Mouse (Mus musculus): ENCODE measurements around the gene Ehhadh. TPM values are rescaled to one million over a fixed set of nuclear protein-coding genes. Genes with fewer than 3 reads are reported as not detected.

Ehhadh gene
- total and polyA plus RNA-seq, 3 experiments = 0.93 to 2.9 (median 1.1) TPM

DNA sequence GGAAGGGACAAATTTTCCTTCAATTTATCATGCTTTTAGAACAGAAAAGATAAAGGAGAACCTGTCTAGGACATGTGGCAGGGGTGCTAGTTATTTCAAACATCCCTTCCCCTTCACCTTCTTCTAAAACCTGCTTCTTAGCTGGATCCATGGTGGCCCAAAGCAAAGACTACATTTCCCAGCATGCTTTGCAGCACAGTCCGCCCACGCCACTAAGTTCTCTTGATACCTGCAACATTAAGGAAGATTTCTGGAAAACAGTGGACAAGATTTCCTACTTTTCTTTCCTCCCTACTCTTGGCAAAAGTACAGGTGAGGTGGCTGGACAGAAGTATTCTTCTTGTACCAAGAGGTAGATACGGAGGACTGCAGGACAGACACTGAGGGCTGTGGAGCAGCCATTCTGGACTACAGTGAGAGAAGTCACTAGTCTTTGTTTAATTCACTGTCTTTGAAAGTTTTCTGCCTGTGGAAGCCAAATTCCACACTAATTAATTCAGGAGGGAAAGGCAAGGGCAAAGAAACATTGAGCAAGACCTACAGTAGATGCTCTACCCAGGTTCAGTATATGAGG is 9.2 kb downstream of the Ehhadh start:
- DNase-seq (ENCODE audit: extremely low read depth) = peak; percentile 35
- no peak overlapping the region for H3K4me3 ChIP-seq (replicated peaks in 1 of 3; ENCODE audit: low read depth in 2 of 3, low read length in 2 of 3, poor library complexity in 1 of 3)
- H3K27me3 ChIP-seq (replicated peaks) = no peaks in the 10 kb centered on the region
- dilution Hi-C loops (cut with MboI; ENCODE audit: extremely low pct_ligation_motif_present, extremely low pct_unique_long_range_greater_than_20kb, low sequenced_read_pairs) (no loop called here), in situ Hi-C loops (cut with MboI; ENCODE audit: low pct_ligation_motif_present, low pct_unique_long_range_greater_than_20kb, low sequenced_read_pairs) (no loop called here)
- no peak overlapping the region for H3K9ac ChIP-seq (ENCODE audit: insufficient read depth, low read depth)
- H3K4me1 ChIP-seq (ENCODE audit: control insufficient read depth in 1 of 2, insufficient read depth in 2 of 2) = peaks cover 0 to 6% of the 10 kb centered on the region in 2 experiments; a peak in 2 of 4 replicates
- H3K36me3 ChIP-seq (replicated peaks in 1 of 2; ENCODE audit: control insufficient read depth in 1 of 2, insufficient read depth in 1 of 2, low read length in 1 of 2) = no peaks in the 10 kb centered on the region
- no peaks in the 10 kb centered on the region for H3K79me2 ChIP-seq (replicated peaks; ENCODE audit: control insufficient read depth, extremely low read depth, insufficient read depth, poor library complexity, severe bottlenecking)
- no peak overlapping the region for H3K27ac ChIP-seq (ENCODE audit: insufficient read depth, low read depth)
- H3K4me2 ChIP-seq (ENCODE audit: insufficient read depth, low read depth, poor library complexity, severe bottlenecking) = no peak overlapping the region
- TF ChIP-seq CHD2 (IDR thresholded peaks at IDR 0.05; ENCODE audit: low read length) (no peak), HCFC1 (IDR thresholded peaks at IDR 0.05; ENCODE audit: low read depth, low read length) (peak; percentile 92), KAT2A (IDR thresholded peaks at IDR 0.05; ENCODE audit: insufficient replicate concordance, low read length) (peak; percentile 63; the same call in 1 of the 2 replicates)
- H3K9me3 ChIP-seq (replicated peaks; ENCODE audit: low read length) = no peaks in the 10 kb centered on the region

GRCm38 (mm10) chr16:21774725-21775124 is 12.9 kb downstream of the Ehhadh start:
- Histone ChIP-seq H3K27me3 (replicated peaks) (no peaks in the 10 kb centered on the region), H3K4me2 (ENCODE audit: insufficient read depth, low read depth, poor library complexity, severe bottlenecking) (no peak overlapping the region), H3K79me2 (replicated peaks; ENCODE audit: control insufficient read depth, extremely low read depth, insufficient read depth, poor library complexity, severe bottlenecking) (no peaks in the 10 kb centered on the region), H3K4me3 (replicated peaks in 1 of 3; ENCODE audit: low read depth in 2 of 3, low read length in 2 of 3, poor library complexity in 1 of 3) (no peak overlapping the region), H3K9me3 (replicated peaks; ENCODE audit: low read length) (no peaks in the 10 kb centered on the region), H3K9ac (ENCODE audit: insufficient read depth, low read depth) (no peak overlapping the region), H3K36me3 (replicated peaks in 1 of 2; ENCODE audit: control insufficient read depth in 1 of 2, insufficient read depth in 1 of 2, low read length in 1 of 2) (no peaks in the 10 kb centered on the region), H3K4me1 (ENCODE audit: control insufficient read depth in 1 of 2, insufficient read depth in 2 of 2) (no peaks in the 10 kb centered on the region), H3K27ac (ENCODE audit: insufficient read depth, low read depth) (no peak overlapping the region)
- in situ Hi-C loops (cut with MboI; ENCODE audit: low pct_ligation_motif_present, low pct_unique_long_range_greater_than_20kb, low sequenced_read_pairs) (no loop called here), dilution Hi-C loops (cut with MboI; ENCODE audit: extremely low pct_ligation_motif_present, extremely low pct_unique_long_range_greater_than_20kb, low sequenced_read_pairs) (no loop called here)
- TF ChIP-seq TBP (conservative IDR thresholded peaks at IDR 0.05; ENCODE audit: low read depth, low read length) = no peak
- TF ChIP-seq POLR2A (IDR thresholded peaks at IDR 0.05; ENCODE audit: low read depth, low read length) = no peak
- no peak for TF ChIP-seq RAD21 (IDR thresholded peaks at IDR 0.05; ENCODE audit: low read depth, low read length)
- no peak for TF ChIP-seq JUN (IDR thresholded peaks at IDR 0.05; ENCODE audit: insufficient read depth, low read depth, low read length)
- no peak for TF ChIP-seq UBTF (IDR thresholded peaks at IDR 0.05; ENCODE audit: low read depth, low read length)
- TF ChIP-seq MAFK (IDR thresholded peaks at IDR 0.05; ENCODE audit: insufficient replicate concordance, low read length) = no peak
- no peak for TF ChIP-seq MXI1 (IDR thresholded peaks at IDR 0.05; ENCODE audit: low read depth, low read length)
- no peak for TF ChIP-seq NELFE (IDR thresholded peaks at IDR 0.05; ENCODE audit: low read depth, low read length)
- no peak for TF ChIP-seq CTCF (conservative IDR thresholded peaks at IDR 0.05 in 1 of 2, IDR thresholded peaks at IDR 0.05 in 1 of 2; ENCODE audit: low read depth in 2 of 2, low read length in 2 of 2)
- TF ChIP-seq ZMIZ1 (IDR thresholded peaks at IDR 0.05; ENCODE audit: low read depth, low read length) = no peak
- no peak for TF ChIP-seq MAX (IDR thresholded peaks at IDR 0.05; ENCODE audit: low read length)
- no peak for TF ChIP-seq BHLHE40 (IDR thresholded peaks at IDR 0.05; ENCODE audit: low read depth, low read length)
- no peak for TF ChIP-seq USF1 (IDR thresholded peaks at IDR 0.05; ENCODE audit: low read depth, low read length)
- no peak for TF ChIP-seq MAZ (IDR thresholded peaks at IDR 0.05; ENCODE audit: low read depth, low read length)
- no peak for TF ChIP-seq NRF1 (IDR thresholded peaks at IDR 0.05; ENCODE audit: low read depth, low read length)
- no peak for TF ChIP-seq ETS1 (conservative IDR thresholded peaks at IDR 0.05; ENCODE audit: low read depth, low read length)
- TF ChIP-seq KAT2A (IDR thresholded peaks at IDR 0.05; ENCODE audit: insufficient replicate concordance, low read length) = no peak
- no peak for TF ChIP-seq JUND (conservative IDR thresholded peaks at IDR 0.05; ENCODE audit: low read depth, low read length)
- no peak for TF ChIP-seq HCFC1 (IDR thresholded peaks at IDR 0.05; ENCODE audit: low read depth, low read length)
- TF ChIP-seq EP300 (IDR thresholded peaks at IDR 0.05; ENCODE audit: low read length) = no peak
- no peak for DNase-seq (ENCODE audit: extremely low read depth)
